Mouse (Mus musculus): ENCODE results near the gene Ap1s1.

GRCm38 (mm10) chr5:137030416-137030810 is 15.5 kb downstream of the Ap1s1 start:
- no peak for TF ChIP-seq CTCF (conservative IDR thresholded peaks at IDR 0.05; ENCODE audit: low read length)
- TF ChIP-seq POU5F1 (IDR thresholded peaks at IDR 0.05; ENCODE audit: borderline replicate concordance, low read length), result no peak
